Mouse (Mus musculus) midbrain, embryonic 15.5 days (tissue): ENCODE measurements around the gene Ston1. TPM values are rescaled to one million over a fixed set of nuclear protein-coding genes. Genes with fewer than 3 reads are reported as not detected.

ENCODE experiments used
- ATAC-seq: fragments of 200-750 bp; cut with Nextera tagmentation; replicated peaks from 2 replicates; pipeline ENCODE4 v1.8.0; 2017; ENCODE audit warnings: moderate TSS enrichment
- H3K27ac ChIP-seq: fragments of 300-500 bp; sonication (generic); 2 replicates; pipeline ENCODE4 v1.5.1; 2015; ENCODE audit warnings: mild to moderate bottlenecking, inconsistent platforms
- H3K27me3 ChIP-seq: fragments of 300-500 bp; sonication (generic); replicated peaks from 2 replicates; pipeline ENCODE4 v1.6.1; 2015; ENCODE audit warnings: inconsistent platforms
- H3K36me3 ChIP-seq: fragments of 300-500 bp; sonication (generic); replicated peaks from 2 replicates; pipeline ENCODE4 v1.6.1; 2015; ENCODE audit warnings: inconsistent platforms
- H3K4me1 ChIP-seq: fragments of 300-500 bp; sonication (generic); 2 replicates; pipeline ENCODE4 v1.6.1; 2015; ENCODE audit warnings: inconsistent platforms
- H3K4me2 ChIP-seq: fragments of 300-500 bp; sonication (generic); 2 replicates; pipeline ENCODE4 v1.6.1; 2015; ENCODE audit warnings: inconsistent platforms, mild to moderate bottlenecking, moderate library complexity
- H3K4me3 ChIP-seq: fragments of 300-500 bp; sonication (generic); 2 replicates; pipeline ENCODE4 v1.5.1; 2015; ENCODE audit warnings: mild to moderate bottlenecking, inconsistent platforms
- H3K9ac ChIP-seq: fragments of 300-500 bp; sonication (generic); 2 replicates; pipeline ENCODE4 v1.6.1; 2015; ENCODE audit warnings: mild to moderate bottlenecking, inconsistent platforms
- H3K9me3 ChIP-seq: fragments of 300-500 bp; sonication (generic); 2 replicates; pipeline ENCODE4 v1.6.1; 2016; ENCODE audit warnings: inconsistent platforms
- WGBS: fragments of 180-500 bp; shearing (Covaris S2); methylation state at CpG from one replicate; pipeline ENCODE4 v1.1.7; 2015; ENCODE audit warnings: mixed read lengths; 5-methylcytosine and 5-hydroxymethylcytosine counted together
- polyA plus RNA-seq: library from polyadenylated mRNA; unstranded; fragments of >200 nt; fragmentation: Nextera tagmentation; extraction: Ambion mirVana; gene quantifications from 2 replicates; pipeline ENCODE4 v1.2.1, GENCODE M21; 2015

Gene Ston1
- polyA plus RNA-seq, 1 experiment from 2014 or later, result 2.1 TPM

DNA sequence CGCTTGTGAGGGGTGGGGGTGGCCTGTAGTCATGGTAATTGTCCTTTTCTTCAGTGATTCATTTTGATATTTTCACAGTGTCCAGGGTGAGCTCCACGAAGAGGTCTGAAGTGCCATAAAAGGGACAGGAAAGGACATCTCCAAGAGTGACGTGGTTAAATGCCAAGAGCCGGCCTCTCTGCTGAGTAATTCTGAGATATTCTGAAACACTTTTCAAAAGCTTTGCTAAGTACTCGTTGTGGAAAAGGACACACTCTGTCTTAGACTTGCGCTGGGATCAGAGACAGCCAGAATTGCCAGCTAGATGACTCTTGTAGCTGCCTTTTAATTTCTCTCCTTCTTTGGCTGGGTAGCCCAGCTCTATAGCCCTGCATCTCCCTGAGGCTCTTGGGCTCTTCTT, 61.0 kb downstream of the Ston1 start:
- WGBS, result 71% methylated on average over 6 of the region's 6 CpGs
- Histone ChIP-seq H3K4me1 (0 out of 2 replicates have a peak, but pooled peaks cover 2% of the 10 kb centered on the region), H3K27me3 (no peaks in the 10 kb centered on the region), H3K36me3 (no peaks in the 10 kb centered on the region), H3K9me3 (no peaks in the 10 kb centered on the region), H3K4me3 (no peak overlapping the region), H3K4me2 (no peak overlapping the region), H3K9ac (no peak overlapping the region), H3K27ac (no peak overlapping the region)
- ATAC-seq, result no peak

DNA sequence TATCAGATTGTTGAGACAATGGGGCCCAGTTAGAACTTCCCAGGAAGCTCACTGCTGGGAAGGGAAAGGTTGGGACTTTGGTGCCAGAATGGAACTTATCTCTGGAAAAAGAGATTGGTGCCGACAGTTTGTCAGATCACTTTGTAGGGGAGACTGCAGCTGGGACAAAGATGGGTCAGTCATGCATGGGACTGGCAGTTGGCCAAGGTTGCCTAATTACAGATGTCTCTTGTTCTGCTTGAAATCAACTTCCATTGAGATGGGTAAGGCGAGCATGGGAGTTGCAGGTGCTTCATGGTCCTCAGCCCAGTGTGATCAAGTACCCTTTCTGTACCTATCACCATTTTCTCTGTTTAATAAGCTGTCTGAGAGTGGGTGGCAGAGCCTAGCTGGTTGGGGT, 68.6 kb downstream of the Ston1 start:
- H3K4me3 ChIP-seq, result no peak overlapping the region
- 54% methylated on average over 2 of the region's 2 CpGs for WGBS
- no peaks in the 10 kb centered on the region for H3K9me3 ChIP-seq
- H3K9ac ChIP-seq, result no peak overlapping the region
- no peak overlapping the region for H3K27ac ChIP-seq
- peaks cover 11% of the 10 kb centered on the region; the same call in 1 of the 2 replicates for H3K4me1 ChIP-seq
- H3K27me3 ChIP-seq, result no peaks in the 10 kb centered on the region
- no peaks in the 10 kb centered on the region for H3K36me3 ChIP-seq
- H3K4me2 ChIP-seq, result no peak overlapping the region
- no peak for ATAC-seq

DNA sequence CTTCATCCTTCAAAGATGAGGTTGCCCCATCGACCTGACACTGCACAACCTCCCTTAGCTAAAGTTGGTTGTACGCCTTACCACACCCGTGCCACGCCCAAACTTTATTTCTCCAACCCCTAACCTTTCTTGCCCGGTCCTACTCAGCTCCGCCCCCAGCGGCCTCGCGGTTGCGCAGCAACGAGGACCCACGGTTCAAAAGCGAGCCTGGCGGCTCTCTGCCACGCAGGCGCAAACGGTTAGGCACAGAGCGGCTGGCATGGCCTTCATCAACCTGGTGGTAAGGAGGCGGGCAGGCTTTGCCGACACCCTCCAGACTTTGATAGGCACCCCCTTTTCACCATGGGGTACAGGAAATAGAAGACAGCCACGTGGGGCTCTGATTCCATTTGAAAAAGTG, 71.0 kb downstream of the Ston1 start, which contains the start of gene Gtf2a1l:
TSS of gene Gtf2a1l (plus strand) at position 209 of the 400 bp plus-strand sequence.
- WGBS, result 35% methylated on average over 21 of the region's 21 CpGs
- Histone ChIP-seq H3K27ac (no peak within 1 kb of the TSS), H3K4me2 (peak within 1 kb of the TSS; percentile 36), H3K4me3 (no peak within 1 kb of the TSS), H3K27me3 (no peaks in the 10 kb centered on the region), H3K9me3 (no peaks in the 10 kb centered on the region), H3K36me3 (no peaks in the 10 kb centered on the region), H3K9ac (no peak within 1 kb of the TSS), H3K4me1 (peaks cover 8% of the 10 kb centered on the region; the same call in 1 of the 2 replicates)
- ATAC-seq, result peak; percentile 57

DNA sequence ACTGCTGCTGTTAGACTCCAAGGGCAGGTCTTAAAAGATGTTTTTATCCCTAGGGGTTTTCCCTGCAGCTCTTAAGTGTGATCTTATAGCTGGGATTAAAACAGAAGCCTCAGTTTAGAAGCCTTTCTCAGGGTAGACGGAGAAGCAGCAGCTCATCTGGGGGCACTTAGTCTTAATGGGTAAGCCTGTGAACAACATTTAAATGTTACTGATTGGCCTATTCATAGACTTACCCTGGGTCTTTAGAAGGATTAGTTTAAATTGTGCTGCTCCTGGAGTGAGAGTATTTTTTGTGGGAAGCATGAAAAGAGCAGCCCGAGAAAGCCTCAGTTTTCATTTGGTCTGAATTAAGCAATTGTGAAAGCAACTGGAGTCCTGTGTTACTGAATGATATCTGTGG, 72.4 kb downstream of the Ston1 start:
- Histone ChIP-seq H3K4me3 (no peak overlapping the region), H3K9me3 (no peaks in the 10 kb centered on the region), H3K4me2 (no peak overlapping the region), H3K4me1 (peaks cover 8% of the 10 kb centered on the region; the same call in 1 of the 2 replicates), H3K27ac (no peak overlapping the region), H3K36me3 (no peaks in the 10 kb centered on the region), H3K27me3 (no peaks in the 10 kb centered on the region), H3K9ac (no peak overlapping the region)
- WGBS, result 12% methylated on average over 2 of the region's 2 CpGs
- ATAC-seq, result no peak

DNA sequence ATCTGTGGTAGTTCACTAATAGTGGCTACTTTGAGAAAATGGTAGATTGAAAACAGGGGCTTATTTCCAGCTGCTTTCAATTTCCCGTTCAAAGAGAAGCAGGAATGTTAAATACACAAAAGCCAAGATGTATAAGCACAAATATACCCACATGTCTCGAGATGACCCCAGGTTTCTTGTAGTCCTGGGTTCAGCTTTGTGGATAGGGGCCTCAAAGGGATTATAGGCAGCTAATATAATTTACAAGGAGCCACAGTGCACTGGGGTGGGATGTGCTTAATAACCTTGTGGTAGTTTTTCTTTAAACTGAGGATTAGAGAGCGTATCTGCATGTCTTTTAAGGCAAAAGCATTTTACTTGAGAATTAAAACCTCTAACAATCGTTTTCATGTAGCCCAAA, 73.3 kb downstream of the Ston1 start:
- WGBS, result 39% methylated on average over 4 of the region's 4 CpGs
- peaks cover 8% of the 10 kb centered on the region; the same call in 1 of the 2 replicates for H3K4me1 ChIP-seq
- no peak overlapping the region for H3K27ac ChIP-seq
- no peak for ATAC-seq
- H3K27me3 ChIP-seq, result no peaks in the 10 kb centered on the region
- H3K9ac ChIP-seq, result no peak overlapping the region
- no peaks in the 10 kb centered on the region for H3K36me3 ChIP-seq
- no peaks in the 10 kb centered on the region for H3K9me3 ChIP-seq
- H3K4me3 ChIP-seq, result no peak overlapping the region
- H3K4me2 ChIP-seq, result no peak overlapping the region

GRCm38 (mm10) chr17:88675310-88676309, 78.1 kb downstream of the Ston1 start:
- H3K4me2 ChIP-seq, result no peak overlapping the region
- H3K9ac ChIP-seq, result no peak overlapping the region
- H3K4me3 ChIP-seq, result no peak overlapping the region
- ATAC-seq, result no peak
- no peaks in the 10 kb centered on the region for H3K36me3 ChIP-seq
- H3K27ac ChIP-seq, result 0 out of 2 replicates have a peak overlapping the region, but pooled peaks have one; percentile 50
- no peaks in the 10 kb centered on the region for H3K4me1 ChIP-seq
- no peaks in the 10 kb centered on the region for H3K27me3 ChIP-seq
- 89% methylated on average over 23 of the region's 23 CpGs for WGBS
- no peaks in the 10 kb centered on the region for H3K9me3 ChIP-seq

DNA sequence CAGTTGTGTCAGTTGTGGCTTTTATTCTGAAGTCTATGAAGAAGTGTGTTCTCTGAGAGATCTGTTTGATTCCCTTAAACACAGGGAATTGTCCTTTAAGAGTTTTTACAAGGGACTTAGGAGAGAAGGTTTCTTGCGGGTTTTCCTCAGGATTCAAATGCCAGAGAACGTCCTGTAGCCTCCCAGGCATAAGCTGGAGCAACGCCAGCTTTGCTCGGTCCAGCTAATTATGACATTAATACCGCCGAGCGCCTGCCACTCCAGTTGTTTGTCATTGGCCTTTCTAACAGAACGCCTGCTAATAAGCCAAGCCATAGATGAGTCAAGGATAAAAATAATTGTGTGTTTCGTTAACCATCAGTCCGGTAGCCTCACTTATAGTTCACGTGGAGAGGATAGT, 90.7 kb downstream of the Ston1 start:
- Histone ChIP-seq H3K27me3 (no peaks in the 10 kb centered on the region), H3K4me2 (peak overlapping the region; percentile 8; the same call in 1 of the 2 replicates), H3K4me3 (no peak overlapping the region), H3K4me1 (peaks cover 6% of the 10 kb centered on the region; the same call in 1 of the 2 replicates), H3K36me3 (no peaks in the 10 kb centered on the region), H3K27ac (no peak overlapping the region), H3K9me3 (no peaks in the 10 kb centered on the region), H3K9ac (no peak overlapping the region)
- 38% methylated on average over 11 of the region's 11 CpGs for WGBS
- ATAC-seq, result no peak

GRCm38 (mm10) chr17:88696656-88697333, 99.3 kb downstream of the Ston1 start:
- Histone ChIP-seq H3K4me3 (no peak overlapping the region), H3K4me1 (peaks cover 9% of the 10 kb centered on the region; the same call in 1 of the 2 replicates), H3K27me3 (no peaks in the 10 kb centered on the region), H3K36me3 (no peaks in the 10 kb centered on the region), H3K9me3 (no peaks in the 10 kb centered on the region), H3K4me2 (no peak overlapping the region), H3K27ac (no peak overlapping the region), H3K9ac (no peak overlapping the region)
- 37% methylated on average over 9 of the region's 9 CpGs for WGBS
- 0 out of 2 replicates have a peak, but pooled peaks have one; percentile 57 for ATAC-seq

DNA sequence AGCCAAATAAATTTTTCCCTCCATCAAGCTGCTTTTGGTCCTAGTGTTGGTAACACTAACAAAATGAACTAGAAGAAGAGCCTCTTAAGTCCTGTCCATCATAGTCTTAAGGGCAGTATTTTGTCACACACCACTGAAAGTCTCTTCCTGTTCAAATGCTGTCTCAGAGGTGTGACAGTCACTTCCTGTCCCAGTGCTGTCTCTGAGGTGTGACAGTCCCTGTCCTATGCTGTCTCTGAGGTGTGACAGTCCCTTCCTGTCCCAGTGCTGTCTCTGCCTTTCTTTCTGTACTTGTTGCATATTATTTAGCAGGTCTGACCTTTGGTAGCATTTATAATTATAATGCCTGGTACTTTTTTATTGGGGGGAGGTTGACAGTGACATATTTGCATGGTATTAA, 103.4 kb downstream of the Ston1 start:
- H3K9me3 ChIP-seq, result no peaks in the 10 kb centered on the region
- no peak overlapping the region for H3K4me3 ChIP-seq
- H3K9ac ChIP-seq, result no peak overlapping the region
- H3K27ac ChIP-seq, result no peak overlapping the region
- no peaks in the 10 kb centered on the region for H3K36me3 ChIP-seq
- peaks cover 19% of the 10 kb centered on the region for H3K4me1 ChIP-seq
- ATAC-seq, result no peak
- H3K27me3 ChIP-seq, result no peaks in the 10 kb centered on the region
- H3K4me2 ChIP-seq, result no peak overlapping the region

DNA sequence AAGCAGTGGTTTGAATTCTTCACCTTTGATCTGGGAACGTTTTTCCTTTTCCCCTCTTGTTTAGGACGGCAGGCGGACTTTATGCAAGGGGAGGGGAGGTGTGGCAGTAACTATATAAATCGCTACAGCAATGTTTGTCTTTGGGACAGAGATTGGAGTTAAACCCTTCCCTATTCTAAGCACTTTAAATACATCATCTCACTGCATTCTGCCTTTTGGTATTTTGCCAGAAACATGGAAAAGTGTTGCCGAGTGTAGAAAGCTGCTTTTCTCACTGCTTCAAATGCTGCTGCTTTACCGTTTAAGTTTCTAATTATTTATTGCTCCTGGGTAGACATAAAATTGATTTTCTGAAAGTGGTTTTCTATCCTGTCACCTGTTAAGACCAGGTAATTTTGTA, 104.9 kb downstream of the Ston1 start:
- peaks cover 21% of the 10 kb centered on the region for H3K4me1 ChIP-seq
- no peaks in the 10 kb centered on the region for H3K9me3 ChIP-seq
- H3K27ac ChIP-seq, result 0 out of 2 replicates have a peak overlapping the region, but pooled peaks have one; percentile 20
- ATAC-seq, result no peak
- H3K36me3 ChIP-seq, result no peaks in the 10 kb centered on the region
- no peaks in the 10 kb centered on the region for H3K27me3 ChIP-seq
- H3K4me2 ChIP-seq, result no peak overlapping the region
- no peak overlapping the region for H3K9ac ChIP-seq
- H3K4me3 ChIP-seq, result no peak overlapping the region
- WGBS, result 29% methylated on average over 6 of the region's 6 CpGs

GRCm38 (mm10) chr17:88703112-88703511, 105.6 kb downstream of the Ston1 start:
- ATAC-seq, result no peak
- Histone ChIP-seq H3K36me3 (no peaks in the 10 kb centered on the region), H3K4me3 (no peak overlapping the region), H3K9ac (no peak overlapping the region), H3K27ac (no peak overlapping the region), H3K4me1 (peaks cover 21% of the 10 kb centered on the region), H3K4me2 (no peak overlapping the region), H3K9me3 (no peaks in the 10 kb centered on the region), H3K27me3 (no peaks in the 10 kb centered on the region)
- 43% methylated on average over 4 of the region's 4 CpGs for WGBS

GRCm38 (mm10) chr17:88706231-88706649, 108.8 kb downstream of the Ston1 start:
- Histone ChIP-seq H3K9me3 (no peaks in the 10 kb centered on the region), H3K27me3 (no peaks in the 10 kb centered on the region), H3K4me1 (peaks cover 21% of the 10 kb centered on the region), H3K4me3 (no peak overlapping the region), H3K36me3 (no peaks in the 10 kb centered on the region), H3K27ac (peak overlapping the region; percentile 31; the same call in 1 of the 2 replicates), H3K9ac (no peak overlapping the region), H3K4me2 (no peak overlapping the region)
- ATAC-seq, result peak; percentile 86
- WGBS, result 20% methylated on average over 8 of the region's 8 CpGs
